Mouse (Mus musculus): ENCODE results near the gene Zan. TPM values are rescaled to one million over a fixed set of nuclear protein-coding genes. Genes with fewer than 3 reads are reported as not detected.

Gene Zan
- total RNA-seq, 2 experiments from 2014 or later, result 0.16 to 0.32 TPM

DNA sequence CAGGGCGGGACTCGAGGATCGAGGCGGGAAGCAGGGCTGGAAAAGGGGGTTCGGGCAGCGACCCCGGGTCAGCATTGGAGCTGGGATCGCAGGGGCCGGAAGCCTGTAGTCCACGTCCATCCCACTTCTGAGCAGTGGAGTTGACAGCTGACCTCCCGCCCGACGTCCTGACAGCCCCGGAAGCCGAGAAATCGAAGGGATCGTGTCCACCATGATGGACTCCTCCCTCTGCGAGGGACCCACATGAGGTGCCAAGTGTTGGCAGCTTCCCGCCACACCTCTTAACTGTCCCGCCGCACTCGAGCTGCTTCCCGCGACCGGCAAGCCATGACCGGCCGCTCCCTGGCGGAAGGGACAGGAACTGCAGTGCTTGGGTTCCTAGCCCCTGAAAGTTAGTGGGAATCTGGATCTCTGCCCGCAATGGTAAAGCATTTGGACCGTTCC, 25.8 kb upstream of the Zan start:
- intact Hi-C loops (cut with DNase I), result loop anchor here (1.0 kb wide), 1 partner anchor 169 kb away; the partner anchor contains the start of gene Slc12a9
- DNase-seq (ENCODE audit: low spot score in 2 of 2), result peak; percentile 69 to 76

DNA sequence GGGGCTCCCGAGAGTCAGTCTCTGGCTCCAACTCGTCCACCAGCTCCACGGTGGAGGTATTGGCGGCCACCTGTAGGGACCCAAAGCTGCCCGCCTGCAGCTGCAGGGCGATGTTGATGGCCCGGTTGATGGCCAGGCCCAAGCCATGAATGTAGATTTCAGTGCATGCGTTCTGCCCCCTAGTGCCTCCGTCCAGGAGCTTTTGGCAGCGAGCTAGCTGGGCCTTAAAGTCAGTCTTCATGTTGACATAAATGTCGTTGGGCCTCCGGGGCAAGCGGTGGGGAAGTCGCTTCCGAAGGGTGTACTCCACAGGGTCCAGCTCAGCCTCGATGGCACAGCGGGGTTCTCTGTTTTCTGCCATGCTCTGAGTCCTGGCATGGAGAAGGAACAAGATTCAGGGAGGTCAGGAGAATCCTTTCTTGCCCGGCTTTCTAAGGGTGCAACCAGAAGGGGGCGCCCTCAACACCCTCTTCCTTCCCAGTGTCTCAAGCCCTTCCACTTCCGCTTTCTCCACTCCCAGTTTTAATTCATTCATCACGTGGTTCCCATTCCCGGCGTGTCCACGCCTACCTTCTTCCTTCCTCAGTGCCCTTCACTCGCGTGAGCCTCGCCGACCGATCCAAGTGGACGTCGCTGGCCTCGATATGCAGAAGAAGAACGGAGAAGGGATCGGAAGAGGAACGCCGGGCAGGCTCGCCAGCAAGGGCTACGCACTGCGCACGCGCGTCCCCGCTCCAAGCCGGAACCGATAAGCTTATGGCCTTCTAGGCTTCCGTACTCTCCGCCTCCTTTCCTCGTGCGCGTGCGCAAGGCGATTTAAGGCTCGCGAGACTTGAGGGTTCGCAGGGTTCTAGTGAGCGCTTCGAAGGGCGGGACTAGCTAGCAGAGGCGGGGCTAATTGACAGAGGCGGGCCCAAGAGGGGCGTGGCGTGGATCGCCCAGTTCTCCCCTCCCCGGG, 25.1 kb upstream of the Zan start, which contains the start of gene Pop7:
TSS of gene Pop7 (minus strand) at position 810 of the 958 bp plus-strand sequence.
- intact Hi-C loops (cut with DNase I), result loop anchor here (1.0 kb wide), 1 partner anchor 169 kb away; the partner anchor contains the start of gene Slc12a9
- DNase-seq (ENCODE audit: low spot score in 2 of 2), result peak; percentile 100

DNA sequence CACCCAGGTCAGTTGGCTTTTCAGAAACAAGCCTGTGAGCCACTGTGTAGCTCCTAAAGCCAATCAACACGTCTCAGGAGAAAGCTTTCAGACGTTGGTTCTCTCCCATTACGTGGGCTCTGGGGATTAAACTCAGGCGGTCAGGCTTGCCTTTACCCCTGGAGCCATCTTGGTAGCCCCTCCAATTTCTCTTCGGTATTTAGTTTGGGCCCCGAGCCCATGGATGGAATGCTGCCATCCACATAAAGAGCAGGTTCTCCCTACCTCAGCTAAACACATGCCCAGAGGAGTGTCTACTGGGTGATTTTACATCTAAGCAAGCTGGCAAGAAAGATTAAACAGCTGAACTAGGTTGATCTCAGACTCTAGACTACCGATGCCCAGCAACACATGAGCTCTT, 23.3 kb upstream of the Zan start:
- intact Hi-C loops (cut with DNase I), result no loop called here
- no peak for DNase-seq (ENCODE audit: low spot score in 2 of 2)

DNA sequence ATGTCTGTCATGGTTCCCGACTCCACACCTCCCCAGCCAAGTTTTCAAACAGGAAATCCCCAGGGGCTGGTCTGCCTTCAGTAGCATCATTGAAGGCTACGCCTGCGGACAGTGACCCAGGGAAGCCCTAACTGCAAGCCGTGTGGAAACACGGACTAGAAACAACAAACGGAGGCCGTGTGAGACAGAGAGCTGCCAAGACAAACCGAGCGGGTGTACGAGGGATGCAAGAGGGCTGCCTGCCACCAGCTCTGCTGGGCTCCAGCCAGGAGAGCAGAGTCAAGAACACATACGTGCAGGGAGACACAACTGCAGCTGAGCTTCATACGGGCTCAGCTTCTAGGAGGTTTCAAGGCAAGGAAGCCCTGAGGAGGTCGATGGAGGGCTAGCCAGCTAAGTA, 17.0 kb upstream of the Zan start:
- DNase-seq (ENCODE audit: low spot score in 2 of 2), result no peak
- intact Hi-C loops (cut with DNase I), result loop anchor here (10.0 kb wide), 1 partner anchor 359 kb away; no protein-coding TSS in a partner anchor

DNA sequence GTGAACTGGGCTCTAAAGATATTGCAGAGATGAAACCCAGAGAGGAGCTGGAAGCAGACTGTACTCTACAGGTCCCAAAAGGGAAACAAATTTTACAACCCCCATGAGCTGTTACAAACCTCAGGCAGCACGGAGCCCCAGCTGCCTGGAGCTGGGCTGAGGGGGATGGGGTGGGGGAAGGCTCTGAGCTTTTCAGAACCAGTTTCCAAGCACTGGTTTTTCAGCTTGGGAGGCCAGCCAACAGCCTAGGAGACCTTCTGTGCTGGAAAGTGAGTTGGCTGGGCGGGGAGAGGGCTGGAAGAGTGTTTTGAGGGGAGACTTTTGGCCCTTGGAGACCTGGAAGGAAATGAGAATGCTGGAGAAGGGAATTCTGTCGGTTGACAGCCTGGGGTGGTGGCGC, 14.7 kb upstream of the Zan start:
- intact Hi-C loops (cut with DNase I), result loop anchor here (10.0 kb wide), 1 partner anchor 357 kb away; no protein-coding TSS in a partner anchor
- no peak for DNase-seq (ENCODE audit: low spot score in 2 of 2)

DNA sequence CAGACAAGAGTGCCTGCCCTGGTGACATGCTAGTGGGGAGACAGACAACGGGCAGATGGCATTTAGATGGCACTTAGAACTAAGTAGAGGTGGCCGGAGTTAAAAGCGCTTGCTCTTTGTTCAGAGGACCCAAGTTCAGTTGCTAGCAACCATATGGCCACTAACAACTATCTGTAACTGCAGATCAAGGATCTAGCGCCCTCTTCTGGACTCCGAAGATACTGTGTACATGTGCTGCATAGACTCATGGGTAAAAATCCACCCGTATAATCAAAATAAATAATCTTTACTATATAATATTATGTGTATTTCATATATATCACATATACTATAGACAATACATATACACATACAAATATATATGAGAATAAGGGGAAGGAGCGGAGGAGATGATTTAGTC, 10.8 kb upstream of the Zan start:
- intact Hi-C loops (cut with DNase I), result no loop called here
- DNase-seq (ENCODE audit: low spot score in 2 of 2), result no peak

DNA sequence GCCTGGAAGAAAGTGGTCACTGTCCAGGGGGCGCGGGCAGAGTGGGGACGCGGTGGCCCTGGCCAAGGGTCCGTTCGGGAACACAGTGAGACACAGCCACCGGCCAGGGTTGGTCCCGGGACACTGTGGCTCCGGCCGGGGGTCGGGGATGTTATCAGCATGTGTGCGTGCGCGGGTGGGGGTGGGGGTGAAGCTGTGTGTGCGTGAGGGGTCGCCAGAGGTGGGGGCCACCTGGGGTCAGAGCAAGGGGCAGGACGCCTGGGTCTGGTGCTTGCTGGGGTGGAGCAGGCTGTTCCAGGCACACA, 8.9 kb upstream of the Zan start:
- no peak for DNase-seq (ENCODE audit: low spot score in 2 of 2)
- intact Hi-C loops (cut with DNase I), result no loop called here

DNA sequence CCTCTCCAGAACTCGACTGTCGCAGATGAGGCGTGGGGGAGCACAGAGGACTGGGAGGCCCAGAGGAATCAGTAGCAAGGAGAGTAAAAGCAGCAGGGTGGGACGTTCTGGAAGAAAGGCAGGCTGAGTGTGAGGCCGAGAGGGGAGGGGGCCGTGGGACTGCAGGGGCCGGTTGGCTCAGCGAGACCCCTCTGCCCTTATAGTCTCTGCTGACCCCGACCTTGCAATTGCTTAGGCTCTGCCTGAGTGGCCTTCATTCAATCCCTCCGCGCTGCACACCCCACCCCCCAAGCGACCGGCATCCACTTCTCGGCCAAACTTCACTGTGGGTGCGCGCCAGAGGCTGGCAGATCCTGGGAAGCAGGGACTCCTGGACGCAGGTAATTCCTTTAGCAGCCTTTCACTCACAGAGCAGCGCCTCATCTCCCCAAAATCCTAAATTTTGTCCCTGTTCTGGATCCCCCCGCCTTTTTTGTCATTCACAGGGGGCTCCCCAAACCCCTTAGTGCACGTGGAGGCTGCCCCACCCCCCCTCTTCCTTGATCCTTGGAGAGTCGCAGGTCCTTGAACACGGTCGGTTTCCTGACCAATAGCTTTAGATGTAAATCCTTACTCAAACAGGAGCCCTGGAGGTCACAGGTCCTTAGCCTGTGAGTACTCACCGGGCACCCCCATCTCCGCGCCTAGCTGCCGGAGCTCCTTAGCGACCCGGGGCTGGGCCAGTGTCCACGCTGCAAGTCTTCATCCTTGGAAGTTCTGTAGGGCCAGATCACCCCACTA, 8.4 kb upstream of the Zan start:
- no peak for DNase-seq (ENCODE audit: low spot score in 2 of 2)
- intact Hi-C loops (cut with DNase I), result no loop called here

DNA sequence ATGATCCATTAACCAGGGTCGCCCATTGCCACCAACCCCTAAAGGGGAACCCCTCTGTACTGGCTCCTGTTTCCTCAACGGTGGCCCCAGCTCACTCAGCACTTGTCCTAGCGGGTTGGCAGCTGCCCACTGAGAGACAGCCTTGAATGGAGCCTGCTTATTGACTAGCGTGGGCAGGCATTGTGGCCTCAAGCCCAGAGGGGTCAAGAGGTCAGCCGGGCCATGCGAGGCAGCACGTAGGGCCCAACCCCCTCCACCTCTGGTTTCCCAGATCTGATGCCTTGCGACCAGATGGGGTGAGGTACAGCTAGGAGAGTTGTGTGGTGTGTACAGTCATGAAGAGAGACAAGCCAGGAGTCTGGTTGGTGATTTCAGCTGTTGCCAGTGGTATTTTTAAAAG, 5.0 kb upstream of the Zan start:
- intact Hi-C loops (cut with DNase I), result no loop called here
- DNase-seq (ENCODE audit: low spot score in 2 of 2), result no peak

DNA sequence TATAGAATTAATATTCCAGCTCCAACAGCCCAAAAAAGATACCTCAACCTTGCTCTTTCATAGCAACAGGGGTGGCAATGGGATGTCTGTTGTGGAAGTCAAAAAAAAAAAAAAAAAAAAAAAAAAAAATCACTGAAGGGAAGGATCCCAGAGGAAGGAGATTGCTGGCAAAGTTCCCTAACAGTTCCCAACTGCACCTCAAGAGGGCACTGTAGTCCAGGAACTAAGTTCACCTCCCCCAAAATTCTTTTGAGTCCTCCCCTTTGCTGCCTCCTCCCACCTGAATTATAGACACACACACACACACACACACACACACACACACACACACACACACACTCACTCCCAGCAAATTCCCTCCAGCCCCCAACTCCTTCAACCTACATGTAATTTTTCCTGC, 4.3 kb upstream of the Zan start:
- DNase-seq (ENCODE audit: low spot score in 2 of 2), result peak; percentile 64 to 75
- intact Hi-C loops (cut with DNase I), result no loop called here

DNA sequence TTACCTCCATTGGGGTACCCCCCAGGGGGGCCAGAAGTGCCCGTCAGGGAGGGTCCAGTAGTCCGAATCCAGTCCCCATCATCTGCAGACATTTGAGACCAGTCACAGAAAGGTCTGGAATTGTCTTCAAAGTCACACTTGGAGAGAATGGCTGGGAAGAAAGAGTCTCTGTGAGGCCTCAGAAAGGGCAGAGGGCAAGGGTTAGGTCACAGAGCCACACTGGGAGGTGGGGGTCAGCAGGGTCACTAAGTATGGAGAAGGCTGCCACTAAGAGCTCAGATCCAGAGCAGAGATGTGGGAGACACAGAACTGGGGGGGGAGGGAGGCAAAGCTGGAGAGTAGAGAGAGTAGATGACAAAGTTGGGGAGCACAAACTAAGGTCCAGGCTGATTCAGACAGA, 2.5 kb downstream of the Zan start:
- no peak for DNase-seq (ENCODE audit: low spot score in 2 of 2)
- intact Hi-C loops (cut with DNase I), result no loop called here

DNA sequence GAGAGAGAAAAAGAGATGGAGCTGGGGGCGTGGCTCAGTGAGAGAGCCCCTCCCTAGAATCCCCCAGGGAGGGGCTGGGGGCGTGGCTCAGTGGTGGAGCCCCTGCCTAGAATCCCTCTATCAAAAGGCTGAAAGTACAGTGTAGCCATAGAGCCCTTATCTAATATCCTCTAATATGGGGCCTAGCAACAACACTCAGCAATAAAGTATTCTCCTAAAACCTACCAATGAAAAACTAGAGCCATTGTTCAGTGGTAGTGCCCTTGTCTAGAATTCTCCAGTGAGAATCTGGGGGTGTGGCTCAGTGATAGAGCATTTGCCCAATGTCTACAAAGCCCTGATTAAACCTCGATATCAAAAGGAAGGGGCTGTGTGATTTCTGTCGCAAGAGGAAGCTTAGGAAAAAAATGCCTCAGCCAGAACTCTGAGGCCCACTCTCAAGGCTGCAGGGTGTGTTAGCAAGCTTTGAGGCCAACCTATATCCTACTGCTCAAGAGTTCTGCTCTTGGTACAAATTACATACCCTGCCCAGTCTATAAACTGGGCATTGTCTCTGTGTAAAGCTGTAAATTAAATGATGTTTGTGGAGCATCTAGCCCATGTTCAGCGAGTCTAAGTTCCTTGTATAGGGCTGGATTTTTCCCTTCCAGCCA, 4.5 kb downstream of the Zan start:
- intact Hi-C loops (cut with DNase I), result no loop called here

DNA sequence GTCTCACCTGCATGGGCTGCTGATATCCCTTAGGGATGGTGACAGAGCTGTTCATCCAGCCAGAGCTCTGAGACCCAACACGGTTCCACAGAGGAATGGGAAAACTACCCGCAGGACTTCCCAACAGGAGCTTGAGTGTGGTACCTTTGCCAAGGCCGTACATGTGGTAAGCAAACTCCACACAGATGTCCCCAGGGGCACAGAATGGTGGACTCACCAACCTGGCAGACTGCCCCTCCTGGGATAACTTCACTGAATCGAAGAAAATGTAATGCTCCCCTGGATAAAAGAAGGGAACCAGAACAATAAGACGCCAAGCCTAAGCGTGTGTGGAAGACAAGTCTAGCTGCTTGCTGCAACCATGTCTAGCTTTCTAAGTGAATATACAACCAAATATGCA, 9.9 kb downstream of the Zan start:
- no peak for DNase-seq (ENCODE audit: low spot score in 2 of 2)

More for the DNA sequence above, 4.5 kb downstream of the Zan start:
- DNase-seq (ENCODE audit: low spot score in 2 of 2), result no peak

DNA sequence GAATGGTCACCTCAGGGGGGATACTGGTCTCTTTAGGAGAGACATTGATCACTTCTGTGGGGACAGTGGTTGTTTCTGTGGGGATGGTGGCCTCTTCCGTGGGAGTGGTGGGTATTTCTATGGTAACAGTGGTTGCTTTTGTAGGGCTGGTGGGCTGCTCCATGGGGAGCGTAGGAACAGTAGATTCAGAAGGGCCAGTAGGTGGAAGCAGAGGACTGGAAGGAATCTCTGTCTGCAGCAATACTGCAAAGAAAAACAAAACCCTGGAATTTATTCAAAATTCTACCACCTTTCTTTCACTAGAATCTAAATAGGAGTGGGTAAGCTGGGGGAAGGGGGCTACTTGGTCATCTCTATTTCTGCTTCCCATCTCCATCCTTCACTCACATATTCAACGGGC, 11.8 kb downstream of the Zan start:
- peak; percentile 11 to 40 for DNase-seq (ENCODE audit: low spot score in 2 of 2)
- intact Hi-C loops (cut with DNase I), result no loop called here

More for the DNA sequence above, 9.9 kb downstream of the Zan start:
- intact Hi-C loops (cut with DNase I), result no loop called here

DNA sequence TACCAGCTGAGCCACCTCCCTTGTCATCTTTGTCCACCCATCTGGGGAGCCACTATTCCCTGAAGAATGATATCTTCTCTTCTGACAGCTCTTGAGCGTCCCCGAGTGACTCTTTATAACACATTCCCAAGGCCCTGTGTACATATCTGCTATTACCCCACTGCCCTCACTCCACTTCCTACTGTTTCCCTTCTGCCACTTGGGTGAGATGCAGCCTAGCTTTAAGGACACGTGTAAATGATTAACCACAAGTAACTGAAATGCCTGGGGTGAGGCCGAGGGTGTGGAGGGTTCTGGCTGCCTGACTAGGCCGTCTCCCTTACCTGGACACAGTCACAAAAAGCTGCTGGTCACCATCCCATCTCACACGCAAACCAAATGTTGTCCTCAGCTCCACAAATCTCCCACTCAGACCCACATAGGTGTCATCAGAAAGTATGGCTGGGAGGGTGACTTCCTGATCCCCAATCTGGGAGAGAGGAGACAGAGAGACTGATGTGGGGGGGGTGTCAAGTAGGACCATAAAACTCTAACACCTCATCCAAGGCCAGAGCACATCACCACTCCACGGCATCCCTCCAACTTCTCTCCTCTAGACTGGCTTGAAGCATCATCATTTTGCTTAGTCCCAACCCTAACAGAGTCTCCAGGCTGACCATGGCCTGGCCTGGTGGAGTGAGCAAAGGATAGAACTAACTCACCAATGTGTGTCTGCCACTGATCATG, 20.8 kb downstream of the Zan start:
- intact Hi-C loops (cut with DNase I), result no loop called here
- no peak for DNase-seq (ENCODE audit: low spot score in 2 of 2)

DNA sequence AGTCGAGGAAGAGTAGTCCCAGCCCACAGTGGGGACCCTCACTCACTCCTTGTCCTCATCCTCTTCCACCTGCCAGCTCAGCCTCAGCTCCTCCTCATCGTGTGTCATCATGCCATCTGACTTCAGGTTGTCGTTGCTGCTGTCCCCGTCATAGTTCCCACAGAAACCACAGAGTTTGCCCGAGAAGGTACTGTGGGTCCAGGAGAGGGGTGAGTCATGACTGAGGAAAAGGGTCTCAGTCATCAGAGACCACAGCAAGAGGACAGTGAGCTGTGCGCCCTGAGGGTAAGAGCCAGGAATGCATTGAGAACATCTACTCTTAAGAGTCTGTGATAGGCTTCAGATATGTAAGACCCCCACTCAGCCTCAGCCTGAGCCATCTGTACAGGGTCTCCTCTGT, 21.7 kb downstream of the Zan start:
- intact Hi-C loops (cut with DNase I), result no loop called here
- no peak for DNase-seq (ENCODE audit: low spot score in 2 of 2)

DNA sequence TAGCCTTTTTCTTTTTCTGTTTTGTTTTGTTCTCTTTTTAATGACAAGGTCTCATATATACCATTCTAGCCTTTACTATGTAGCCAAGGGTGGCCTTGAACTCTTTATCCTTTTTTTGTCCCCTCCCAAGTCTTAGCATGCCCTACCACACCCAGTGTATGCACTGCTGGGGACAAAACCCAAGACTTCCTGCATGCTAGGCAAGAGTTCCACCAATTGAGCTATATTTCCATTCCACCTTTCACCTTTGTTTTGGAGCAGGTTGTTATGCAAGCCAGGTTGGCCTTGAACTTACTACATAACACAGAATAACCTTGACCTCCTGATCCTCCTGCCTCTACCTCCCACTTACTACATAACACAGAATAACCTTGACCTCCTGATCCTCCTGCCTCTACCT, 31.3 kb downstream of the Zan start:
- DNase-seq (ENCODE audit: low spot score in 2 of 2), result no peak
- intact Hi-C loops (cut with DNase I), result no loop called here

DNA sequence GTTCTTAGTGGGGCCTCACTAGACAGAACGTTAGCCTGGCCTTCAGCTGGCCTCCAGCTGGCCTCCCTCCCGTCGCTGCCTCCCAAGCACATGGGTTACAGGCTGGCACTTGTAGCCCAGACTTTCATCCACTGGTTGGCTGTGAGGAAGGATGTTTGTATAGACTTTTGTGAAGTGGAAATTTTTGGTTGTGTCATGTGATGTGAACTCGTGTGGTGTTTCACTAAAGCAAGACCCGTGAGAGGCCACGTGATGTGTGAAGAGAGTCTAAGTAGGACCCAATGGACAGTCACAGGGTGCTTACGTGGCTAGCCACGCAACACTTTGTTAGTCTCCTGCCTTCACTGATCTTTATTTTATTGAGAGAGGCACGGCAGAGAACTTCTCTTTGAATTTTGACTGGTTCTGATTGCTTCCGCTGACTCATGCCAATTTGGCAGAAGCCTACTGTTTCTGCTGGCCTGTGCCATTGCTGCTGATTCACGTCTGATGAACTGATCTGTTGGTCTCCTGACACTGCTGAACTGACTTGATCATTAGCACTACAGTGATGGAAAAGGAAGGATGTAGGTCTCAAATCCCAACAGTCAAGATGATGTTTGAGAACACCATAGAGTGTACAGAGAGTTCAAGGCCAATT, 36.5 kb downstream of the Zan start:
- DNase-seq (ENCODE audit: low spot score in 2 of 2), result no peak
- intact Hi-C loops (cut with DNase I), result no loop called here

DNA sequence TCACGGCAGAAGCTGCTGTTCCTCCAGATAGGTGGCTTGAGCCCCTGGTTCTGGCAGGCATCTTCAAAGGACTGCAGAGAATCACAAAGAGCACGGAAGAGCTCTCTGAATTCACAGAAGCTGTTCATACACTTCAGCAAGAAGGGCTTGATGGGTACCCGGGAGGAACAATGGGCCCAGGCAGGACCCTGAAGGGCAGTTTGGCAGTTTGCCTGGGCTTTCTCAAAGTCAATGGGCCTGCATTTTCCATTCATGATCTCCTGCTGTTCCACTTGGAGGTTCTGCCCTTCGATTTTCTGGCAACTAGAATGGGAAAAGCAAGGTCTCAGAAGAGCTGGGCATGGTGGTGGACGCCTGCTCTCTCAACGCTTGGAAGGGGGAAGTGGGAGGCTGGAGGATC, 43.0 kb downstream of the Zan start:
- DNase-seq (ENCODE audit: low spot score in 2 of 2), result peak in 1 of 2 experiments; percentile 9
- intact Hi-C loops (cut with DNase I), result no loop called here

Data from left cerebral cortex, postnatal 25 days (tissue).